Mouse (Mus musculus): ENCODE results near the gene Sertad3.
A peak's percentile ranks its signal among the peaks of the same experiment; 100 is the strongest.

Sertad3 gene

DNA sequence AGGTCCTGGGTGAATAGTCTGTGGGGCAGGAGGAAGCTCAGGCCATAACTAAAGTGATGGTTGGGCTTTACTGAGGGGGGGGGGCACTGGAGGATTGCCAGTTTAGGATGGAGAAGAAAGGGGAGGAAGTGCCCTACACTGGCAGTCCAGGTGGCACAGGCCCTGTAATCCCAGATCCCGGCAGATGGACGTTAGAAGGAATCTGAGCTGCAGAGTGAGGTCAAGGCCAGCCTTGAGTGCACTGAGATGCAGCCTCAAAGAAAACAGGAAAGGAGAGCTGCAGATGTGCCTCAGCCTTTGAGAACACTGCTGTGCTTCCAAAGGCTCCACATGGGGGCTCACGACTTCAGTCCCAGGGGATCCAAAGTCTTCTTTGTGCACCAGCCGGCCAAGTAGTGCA lies 5.9 kb upstream of the Sertad3 start:
- no peak for DNase-seq (ENCODE audit: low spot score in 2 of 2)

DNA sequence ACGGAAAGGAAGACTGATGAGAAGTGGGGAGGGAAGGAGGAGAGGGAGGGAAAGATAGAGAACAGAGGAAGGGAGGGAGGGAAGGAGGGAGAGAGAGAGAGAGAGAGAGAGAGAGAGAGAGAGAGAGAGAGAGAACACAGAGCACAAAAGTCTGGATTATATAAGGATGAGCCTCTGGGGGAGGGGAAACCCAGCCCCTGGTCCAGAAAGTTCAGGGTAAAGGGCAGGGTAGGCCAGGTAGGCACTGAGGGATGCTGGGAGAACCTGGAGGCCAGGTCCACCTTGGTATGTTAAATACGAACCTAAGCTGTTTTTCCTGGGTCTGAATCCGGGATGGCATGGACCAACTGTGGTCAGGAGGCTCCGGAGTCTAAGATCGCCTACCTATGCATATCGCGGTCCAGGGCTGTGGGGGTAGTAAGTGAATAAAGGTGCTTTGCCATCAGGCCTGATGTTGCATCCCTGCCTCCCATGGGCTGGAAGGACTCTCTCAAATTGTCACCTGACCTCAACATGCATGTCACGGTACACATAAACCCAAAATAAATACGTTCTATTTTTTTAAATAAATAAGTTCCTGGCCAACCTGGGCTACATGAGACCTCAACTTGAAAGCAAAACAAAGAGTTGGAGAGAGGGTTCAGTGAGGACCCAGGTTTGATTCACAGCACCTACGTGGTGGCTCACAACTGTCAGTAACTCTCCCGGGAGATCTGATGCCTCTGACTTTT lies 2.0 kb upstream of the Sertad3 start:
- no peak for DNase-seq (ENCODE audit: low spot score in 2 of 2)

DNA sequence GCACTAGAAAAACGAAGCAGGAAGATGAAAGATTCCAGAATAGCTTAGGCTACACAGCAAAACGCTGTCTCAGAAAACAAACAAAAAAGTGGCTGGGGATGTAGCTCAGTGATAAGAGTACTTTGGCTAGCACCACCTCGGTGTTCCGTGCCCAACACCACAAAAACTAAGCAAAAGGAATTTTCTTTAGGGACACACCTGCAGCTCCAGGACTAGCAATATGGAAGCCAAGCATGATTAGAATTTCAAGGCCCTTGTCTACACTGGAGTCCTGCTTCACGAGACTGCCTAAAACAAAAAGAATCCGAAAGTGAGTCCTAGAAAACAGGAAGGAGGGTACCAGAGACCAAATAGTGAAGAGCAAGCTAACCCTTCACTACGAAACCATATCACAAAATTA lies 972 bp upstream of the Sertad3 start:
- DNase-seq (ENCODE audit: low spot score in 2 of 2) = peak; percentile 26 to 48

DNA sequence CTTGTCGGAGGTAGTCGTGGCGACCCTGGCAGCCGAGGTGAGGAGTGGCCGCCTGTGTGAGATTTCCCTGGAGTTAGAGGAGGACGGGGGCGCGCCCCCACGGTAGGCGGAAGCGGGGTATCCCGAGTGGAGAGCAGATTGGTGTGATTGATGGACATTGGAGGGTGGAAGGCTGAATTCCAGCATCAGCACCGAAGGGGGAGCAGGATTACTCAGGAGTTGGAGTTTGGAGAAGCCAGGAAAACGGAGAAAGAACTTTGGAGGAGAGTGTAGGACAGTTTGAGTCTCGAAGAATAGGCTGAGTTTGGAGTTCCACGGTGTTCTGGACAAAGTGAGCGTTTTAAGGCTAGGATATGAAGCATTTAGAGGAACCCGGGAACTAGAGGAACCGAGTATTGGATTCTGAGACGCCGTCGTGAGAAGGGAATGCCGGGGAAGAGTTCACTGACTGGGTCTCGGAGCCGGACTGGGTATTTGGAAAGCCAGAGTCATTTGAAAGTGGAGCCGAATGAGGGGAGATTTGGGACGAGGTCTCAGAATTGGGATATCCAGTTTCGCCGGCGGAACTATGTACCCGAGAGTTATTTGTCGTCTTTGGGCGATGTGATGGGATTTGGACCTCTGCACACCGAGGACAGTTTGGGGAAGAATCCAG lies 394 bp downstream of the Sertad3 start:
- no peak for DNase-seq (ENCODE audit: low spot score in 2 of 2)

DNA sequence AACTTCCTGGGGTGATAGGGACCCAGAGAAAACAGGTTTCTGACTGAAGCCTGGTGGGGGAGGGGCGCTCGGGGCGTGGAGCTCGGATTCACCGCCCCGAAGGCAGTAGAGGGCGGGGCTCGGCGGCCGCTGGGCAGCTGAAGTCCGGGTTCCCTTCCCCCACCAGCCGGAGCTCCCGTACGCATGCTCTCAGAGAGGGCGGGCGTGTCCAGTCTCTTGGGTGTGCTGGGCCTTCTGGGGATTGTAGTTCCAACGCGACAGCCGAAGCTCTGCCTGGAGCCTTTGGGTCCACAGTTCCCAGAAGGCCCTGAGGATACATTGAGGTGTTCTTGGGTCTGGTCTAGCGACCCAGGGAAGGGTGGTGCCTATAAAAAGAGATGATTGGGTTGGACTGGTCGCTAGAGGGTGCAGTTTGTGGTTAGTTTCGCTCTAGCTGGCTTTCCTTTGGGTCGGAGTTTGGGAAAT lies 954 bp downstream of the Sertad3 start:
- peak; percentile 99 for DNase-seq (ENCODE audit: low spot score in 2 of 2)

DNA sequence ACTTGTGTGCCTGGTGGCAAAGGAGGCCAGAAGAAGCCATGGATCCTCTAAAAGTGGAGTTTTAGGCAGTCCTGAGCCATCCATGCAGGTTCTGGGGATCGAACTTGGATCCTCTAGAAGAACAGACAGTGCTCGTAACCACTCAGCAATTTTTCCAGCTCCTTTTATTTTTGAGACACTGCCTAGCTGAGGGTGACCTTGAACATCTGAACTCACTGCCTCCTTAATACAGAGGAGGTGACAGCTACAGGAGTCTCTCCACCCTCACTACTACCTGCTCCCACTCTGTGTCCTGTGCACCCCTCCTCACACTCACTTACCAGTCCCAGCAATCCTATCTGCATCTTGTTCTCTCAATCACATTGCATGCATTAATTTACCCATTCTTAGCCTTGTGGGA lies 2.0 kb downstream of the Sertad3 start:
- no peak for DNase-seq (ENCODE audit: low spot score in 2 of 2)

DNA sequence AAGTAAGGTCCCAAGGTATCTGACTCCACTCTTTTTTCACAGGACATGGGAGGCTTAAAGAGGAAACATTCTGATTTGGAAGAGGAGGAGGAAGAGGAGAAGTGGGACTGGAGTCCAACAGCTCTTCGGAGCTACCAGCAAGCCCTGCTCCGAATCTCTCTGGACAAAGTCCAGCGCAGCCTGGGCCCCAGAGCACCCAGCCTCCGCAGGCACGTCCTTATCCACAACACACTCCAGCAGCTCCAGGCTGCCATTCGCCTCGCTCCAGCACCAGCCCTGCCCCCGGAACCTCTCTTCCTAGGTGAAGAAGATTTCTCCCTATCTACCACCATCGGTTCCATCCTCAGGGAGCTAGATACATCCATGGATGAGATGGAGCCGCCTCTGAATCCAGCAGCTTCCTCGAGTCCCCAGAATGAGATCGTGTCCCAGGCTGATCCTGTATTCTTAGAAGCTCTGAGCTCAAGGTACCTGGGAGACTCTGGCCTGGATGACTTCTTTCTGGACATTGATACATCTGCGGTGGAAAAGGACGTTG lies 2.6 kb downstream of the Sertad3 start:
- DNase-seq (ENCODE audit: low spot score in 2 of 2) = no peak

DNA sequence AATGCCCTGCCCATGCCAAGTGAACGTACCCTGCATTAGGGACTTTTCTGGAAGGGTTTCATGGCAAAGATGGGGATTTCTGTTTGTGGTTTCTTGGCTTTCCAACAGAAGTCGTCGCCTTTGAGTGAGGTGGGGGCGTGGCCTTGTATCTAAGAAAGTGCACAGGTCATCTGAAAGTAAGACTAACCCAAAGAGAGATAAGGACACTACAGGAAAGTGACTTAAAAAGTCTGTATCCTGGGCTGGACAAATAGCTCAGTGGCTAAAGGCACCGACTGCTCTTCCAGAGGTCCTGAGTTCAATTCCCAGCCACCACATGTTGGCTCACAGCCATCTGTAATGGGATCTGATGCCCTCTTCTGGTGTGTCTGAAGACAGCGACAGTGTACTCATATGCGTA lies 5.0 kb downstream of the Sertad3 start:
- no peak for DNase-seq (ENCODE audit: low spot score in 2 of 2)

DNA sequence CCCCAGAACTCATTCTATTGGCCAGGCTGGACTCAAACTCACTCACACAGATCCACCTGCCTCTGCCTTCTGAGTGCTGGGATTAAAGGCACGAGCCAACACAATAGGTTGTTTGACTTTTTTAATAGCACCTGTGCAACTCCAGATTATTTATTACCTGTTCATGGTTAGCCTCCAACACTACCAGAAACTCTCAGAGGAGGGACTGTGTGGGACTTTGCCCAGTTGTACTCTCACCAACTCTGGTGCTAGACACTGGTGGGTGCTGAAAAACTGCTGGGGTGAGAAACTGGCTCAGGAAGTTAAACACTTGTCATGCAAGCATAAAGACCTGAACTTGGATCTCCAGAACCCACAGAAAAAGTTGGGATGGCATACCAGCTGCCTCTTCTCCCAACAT lies 6.2 kb downstream of the Sertad3 start:
- DNase-seq (ENCODE audit: low spot score in 2 of 2) = no peak

DNA sequence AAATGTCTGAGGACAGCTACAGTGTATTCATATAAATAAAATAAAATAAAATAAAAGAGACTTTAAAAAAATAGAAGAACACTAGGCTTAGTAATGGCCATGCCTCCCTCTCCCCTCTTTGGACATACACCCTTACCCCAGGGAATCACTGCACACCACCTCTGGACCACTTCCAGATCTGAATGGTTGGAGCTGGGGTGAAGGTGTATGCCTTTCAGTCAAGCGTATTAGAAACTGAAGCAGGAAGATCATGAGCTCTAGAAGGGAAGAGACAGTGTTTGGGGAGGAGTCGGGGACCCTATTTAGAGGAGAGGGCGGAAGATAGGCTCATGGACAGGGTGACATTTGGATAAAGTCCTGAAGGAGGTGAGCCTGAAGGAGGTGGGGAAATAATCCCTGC lies 6.9 kb downstream of the Sertad3 start:
- DNase-seq (ENCODE audit: low spot score in 2 of 2) = no peak

DNA sequence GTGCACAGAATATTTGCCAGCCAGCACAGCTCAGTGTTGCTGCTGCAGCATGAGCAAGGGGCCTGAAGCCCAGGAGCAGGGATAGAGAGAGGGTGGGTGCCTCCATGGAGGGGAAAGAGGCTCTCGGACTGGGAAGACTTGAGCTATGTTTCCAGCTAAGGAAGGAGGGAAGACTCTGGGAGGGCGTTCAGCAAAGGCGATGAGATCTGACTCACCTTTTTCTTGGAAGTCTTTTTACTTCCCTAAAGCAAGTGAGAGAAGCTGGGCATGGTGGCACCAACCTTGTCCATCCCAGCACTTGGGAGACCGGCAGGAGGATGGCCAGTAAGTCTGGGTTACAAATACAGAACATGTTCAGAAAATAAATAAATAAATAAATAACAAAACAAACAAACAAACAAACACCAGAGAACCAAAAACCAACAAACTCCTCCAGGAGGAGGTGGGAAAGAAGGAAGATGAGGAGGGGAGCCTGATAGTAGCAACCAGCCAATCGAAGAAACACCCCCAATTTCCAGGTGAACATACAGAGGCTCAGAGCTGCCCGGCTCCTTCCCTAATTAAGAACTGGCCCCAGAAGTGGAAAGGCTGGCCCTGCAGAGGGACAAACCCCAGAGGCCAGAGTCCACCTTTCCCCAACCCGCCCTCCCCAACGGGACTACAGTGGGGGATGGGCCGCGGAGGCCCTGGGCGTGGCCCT lies 7.5 kb downstream of the Sertad3 start:
- no peak for DNase-seq (ENCODE audit: low spot score in 2 of 2)

DNA sequence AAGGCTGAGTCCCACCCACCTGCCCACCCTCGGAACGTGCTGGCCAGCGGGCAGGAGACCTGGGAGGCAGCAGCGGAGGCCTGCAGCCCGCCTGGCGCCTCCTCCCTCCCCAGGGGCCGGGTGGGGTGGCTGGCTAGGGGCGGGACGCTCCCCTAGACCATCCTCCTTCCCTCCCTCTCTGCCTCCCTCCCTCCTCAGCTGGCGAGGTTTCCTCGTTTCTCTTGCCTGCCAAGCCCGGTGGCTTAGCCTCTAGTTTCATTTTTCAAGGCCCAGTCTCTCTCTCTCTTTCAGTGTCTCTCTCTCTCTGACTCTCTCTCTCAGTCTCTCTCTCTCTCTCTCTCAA lies 8.0 kb downstream of the Sertad3 start:
- DNase-seq (ENCODE audit: low spot score in 2 of 2) = peak; percentile 82

DNA sequence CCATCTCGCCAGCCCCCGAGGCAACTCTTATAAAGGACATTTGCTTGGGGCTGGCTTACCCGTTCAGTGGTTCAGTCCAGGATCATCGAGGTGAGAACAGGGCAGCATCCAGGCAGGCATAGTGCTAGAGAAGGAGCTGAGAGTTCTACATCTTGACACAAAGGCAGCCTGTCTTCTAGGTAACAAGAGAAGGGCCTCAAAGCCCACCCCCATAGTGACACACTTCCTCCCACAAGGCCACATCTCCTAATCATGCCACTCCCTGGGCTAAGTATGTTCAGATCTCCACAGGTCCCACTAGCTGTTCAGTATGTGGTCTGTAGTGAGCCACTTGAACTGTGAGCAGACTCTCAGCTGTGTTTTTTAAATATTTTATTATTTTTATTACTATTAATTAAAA lies 10.3 kb downstream of the Sertad3 start:
- no peak for DNase-seq (ENCODE audit: low spot score in 2 of 2)

DNA sequence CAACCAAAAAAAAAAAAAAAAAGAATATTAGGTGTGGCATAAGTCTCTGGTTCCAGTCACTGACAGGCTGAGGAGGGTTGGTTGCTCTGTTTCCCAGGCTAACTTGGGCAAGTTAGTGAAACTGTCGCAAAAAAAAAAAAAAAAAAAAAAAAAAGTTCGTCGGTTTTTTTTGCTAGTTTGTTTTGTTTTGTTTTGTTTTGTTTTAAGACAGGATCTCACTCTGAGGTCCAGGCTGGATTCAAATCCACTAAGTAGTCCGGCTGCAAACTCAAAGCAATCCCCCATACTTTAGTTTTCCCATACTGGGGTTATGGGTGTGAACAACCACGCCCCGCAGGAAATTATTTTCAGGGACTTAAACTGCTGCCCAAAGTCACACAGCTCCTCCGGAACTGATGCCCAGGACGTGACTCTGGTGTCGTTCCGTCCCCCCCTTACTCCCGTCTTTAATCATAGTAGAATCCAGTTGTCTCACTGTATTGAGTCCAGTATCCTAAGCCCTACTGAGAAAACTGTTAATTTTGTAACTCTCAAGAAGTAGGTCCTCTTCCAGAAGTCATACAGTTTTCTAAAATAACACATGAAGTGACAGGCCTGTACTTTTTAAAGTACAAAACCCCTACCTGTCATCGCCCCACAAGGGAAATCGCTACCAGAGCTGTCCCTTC lies 12.7 kb downstream of the Sertad3 start:
- peak in 1 of 2 experiments; percentile 53 for DNase-seq (ENCODE audit: low spot score in 2 of 2)

DNA sequence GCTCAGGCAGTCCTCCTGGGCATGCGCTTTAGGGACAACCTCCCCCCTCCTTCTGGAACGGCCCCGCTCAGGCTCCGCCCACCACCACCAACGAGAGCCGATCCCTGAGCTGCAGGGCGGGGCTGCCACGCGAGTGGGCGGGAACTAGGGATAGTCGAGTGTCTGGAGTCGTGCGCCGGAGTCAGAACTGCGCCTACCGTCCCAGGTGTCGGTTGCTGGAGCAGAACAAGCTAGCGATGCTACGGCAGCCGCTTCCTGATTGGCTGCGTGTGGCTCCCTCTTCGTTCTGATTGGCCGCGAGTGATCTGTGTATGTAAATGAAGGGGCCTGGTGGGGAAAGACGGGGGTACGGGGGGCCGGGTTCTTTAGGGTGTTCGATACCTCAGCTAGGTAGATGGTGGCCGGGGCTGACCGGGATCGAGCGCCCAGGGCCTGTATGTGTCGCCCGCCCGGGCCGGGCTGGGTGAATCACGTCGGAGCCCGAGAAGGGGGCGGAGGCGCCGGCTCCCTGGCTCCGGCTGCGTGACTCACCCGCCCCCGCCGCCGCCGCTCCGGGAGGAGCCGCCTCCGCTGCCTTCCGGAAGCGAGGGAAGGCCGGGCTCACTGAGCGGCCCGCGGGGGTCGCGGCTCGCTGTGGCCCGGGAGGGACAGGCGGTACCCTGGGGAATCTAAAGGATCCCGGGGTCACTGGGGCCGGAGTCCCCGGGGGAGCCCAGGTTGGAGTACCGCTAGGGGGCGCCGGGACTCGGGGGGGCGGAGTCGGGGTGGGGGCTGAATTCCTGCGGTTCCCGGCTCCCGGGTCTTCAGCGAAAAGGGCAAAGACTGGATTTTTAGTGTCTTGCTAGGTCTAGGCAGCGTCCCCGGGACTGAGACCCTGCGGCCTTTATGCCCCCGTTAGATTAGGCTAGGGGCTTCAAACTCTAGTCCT lies 13.5 kb downstream of the Sertad3 start, which contains the start of gene Sertad1:
Gene Sertad1, plus strand, starts transcription at position 141 of the 928 bp plus-strand sequence.
- DNase-seq (ENCODE audit: low spot score in 2 of 2) = peak; percentile 100

DNA sequence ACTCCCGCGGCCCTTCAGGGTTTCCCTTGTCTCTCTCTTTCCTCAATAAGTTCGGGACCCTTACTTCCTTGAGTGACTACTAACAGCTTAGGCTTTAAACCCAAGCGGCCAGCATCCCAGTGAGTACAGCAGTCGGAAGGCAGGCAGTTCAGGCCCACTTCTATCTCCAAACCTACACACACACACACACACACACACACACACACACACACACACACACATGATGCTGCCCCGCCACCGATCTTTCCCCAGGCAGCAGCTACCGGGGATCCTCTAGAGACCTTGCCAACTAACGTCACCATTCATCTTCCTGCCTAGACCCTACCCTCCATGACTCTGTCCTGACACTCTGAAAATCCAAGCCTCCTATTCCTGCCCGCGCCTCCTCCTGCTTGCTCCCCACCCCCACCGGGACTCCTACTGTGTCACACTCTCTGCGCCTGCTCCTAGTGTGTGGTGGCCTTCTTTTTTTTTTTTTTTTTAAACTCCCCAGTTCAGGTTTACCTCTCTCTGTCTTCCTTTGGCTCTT lies 14.2 kb downstream of the Sertad3 start:
- no peak for DNase-seq (ENCODE audit: low spot score in 2 of 2)

DNA sequence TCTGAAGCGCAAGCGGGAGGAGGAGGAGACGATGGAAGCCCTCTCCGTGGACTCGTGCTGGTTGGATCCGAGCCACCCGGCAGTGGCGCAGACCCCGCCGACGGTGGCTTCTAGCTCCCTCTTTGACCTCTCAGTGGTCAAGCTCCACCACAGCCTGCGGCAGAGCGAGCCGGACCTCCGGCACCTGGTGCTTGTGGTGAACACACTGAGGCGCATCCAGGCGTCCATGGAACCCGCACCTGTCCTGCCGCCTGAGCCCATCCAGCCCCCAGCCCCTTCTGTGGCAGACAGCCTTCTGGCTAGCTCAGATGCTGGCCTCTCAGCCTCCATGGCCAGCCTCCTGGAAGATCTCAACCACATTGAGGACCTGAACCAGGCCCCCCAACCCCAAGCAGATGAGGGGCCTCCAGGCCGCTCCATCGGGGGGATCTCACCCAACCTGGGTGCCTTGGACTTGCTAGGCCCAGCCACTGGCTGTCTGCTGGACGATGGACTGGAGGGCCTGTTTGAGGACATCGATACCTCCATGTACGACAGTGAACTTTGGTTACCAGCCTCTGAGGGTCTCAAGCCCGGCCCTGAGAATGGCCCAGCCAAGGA lies 15.8 kb downstream of the Sertad3 start:
- no peak for DNase-seq (ENCODE audit: low spot score in 2 of 2)

DNA sequence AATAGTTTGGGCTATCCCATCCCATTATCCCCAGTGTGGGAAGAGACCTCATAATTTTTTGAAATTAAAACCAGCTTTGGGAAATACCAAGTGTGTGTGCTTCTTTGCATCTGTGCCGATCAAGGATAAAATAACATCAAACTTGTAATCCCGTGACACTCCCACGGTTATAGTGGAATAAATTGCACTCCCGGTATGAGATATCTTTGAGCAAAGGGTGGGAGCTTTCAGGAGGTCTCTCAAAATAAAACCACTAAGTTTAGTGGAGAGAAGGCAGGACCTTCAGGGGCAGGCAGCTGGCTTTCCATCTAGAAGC lies 16.6 kb downstream of the Sertad3 start:
- DNase-seq (ENCODE audit: low spot score in 2 of 2) = no peak

DNA sequence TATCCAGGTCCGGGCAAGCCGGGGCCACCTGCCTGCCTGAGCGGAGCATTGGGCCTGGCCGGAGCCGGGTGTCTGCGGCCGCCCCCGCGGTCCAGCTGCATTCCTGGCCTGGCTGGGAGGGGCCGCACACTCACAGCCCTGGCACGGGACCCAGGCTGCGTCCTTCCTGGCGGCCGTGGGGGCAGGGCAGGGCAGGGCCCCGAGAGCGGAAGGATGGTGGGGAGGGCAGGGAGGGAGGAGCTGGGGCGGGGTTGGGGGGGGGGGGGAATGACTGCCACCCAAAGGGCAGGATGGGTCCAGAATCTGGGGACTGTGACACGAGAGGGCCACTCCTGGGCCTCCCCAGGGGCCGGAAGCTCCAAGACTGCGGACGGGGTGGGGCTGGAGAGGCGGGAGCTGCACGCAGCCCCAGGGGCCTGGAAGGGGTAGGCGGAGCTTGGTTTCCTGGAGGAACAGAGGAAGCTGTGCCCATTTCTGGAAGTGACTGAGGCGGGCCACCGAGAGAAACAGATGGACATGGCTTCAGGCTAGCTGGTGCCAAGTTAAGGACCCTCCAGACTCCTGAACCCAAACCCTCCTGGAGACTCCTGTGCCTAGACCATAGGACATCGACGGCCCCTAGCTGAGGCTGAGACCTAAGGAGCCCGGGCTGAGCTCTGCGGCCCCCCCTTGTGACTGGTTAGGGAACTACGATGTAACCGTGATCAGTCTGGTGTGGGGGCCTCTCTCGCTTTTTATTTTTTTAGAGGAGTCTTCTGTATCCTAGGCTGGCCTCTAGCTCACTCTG lies 17.2 kb downstream of the Sertad3 start:
- DNase-seq (ENCODE audit: low spot score in 2 of 2) = peak; percentile 84 to 87

DNA sequence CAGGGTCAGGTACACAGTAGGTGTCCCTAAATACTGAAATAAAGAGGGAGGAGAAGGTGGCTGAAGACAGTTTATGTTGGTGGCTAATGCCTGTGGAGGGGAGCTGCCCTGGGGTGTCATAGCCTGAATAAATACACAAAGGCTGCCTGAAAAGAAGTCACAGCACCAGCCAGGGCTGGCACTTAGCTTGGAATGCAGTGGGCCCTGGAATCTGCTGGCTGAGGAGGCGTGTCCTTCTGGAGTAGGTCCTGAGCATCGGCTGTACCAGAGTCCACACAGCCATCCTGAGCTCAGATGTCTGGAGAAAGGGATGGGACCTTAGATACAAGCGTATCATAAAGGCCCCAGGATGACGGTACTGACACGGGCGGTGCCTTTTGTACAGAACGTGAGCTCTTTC lies 18.3 kb downstream of the Sertad3 start:
- DNase-seq (ENCODE audit: low spot score in 2 of 2) = no peak
